Mouse (Mus musculus): ENCODE measurements around the gene Acot7.
A peak's percentile ranks its signal among the peaks of the same experiment; 100 is the strongest.

Acot7 gene

DNA sequence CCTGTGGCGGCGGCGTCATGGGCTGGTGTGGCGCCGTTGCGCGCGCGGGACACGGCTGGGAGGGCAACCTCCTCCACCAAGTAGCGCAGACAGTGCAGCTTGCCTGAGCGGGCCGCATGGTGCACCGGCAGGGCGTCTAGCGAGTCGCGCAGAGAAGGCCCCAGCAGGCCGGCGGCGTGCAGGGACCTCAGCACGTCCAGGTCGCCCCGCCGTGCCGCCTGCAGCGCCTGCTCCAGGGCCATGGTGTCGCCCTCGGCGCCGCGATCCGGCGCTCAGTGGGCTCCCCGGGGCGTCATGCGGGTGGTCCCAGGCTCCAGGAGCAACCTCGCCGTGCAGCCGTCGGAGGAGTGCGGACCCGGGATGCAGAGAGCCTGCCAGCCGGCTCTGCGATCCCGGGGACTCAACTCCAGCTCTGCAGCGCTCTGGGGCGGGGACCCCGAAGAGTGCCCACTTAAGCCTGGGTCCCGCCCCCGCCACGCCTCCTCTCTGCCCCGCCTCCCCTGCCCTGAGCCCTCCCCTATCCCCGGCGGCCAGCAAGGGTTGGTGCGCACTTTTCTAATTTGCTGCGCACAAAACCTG lies 25.9 kb upstream of the Acot7 start, which contains the start of gene Espn:
TSS of gene Espn (minus strand) at position 406 of the 579 bp plus-strand sequence.
- peak; percentile 85 for DNase-seq (ENCODE audit: low spot score)

DNA sequence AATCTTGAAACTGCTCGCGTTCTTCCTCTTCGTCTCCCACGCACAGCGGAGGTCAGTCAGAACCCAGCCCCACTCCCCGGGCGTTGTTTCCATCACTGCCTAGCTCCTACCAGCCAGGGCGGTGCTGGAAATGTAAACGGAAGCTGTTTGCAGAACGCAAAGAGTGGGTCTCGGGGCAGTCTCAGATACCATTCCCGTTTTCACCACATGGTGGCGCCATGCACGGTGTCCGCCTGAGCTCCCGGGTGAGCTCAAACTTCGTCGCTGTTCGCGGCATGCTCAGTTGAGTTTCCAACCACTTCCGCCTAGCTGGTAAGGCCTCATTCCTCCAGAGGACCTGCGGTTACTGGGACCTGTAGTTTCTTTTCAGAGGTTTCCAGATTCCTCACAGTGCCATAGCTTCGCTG lies 24.2 kb upstream of the Acot7 start:
- DNase-seq (ENCODE audit: low spot score) = peak; percentile 73

DNA sequence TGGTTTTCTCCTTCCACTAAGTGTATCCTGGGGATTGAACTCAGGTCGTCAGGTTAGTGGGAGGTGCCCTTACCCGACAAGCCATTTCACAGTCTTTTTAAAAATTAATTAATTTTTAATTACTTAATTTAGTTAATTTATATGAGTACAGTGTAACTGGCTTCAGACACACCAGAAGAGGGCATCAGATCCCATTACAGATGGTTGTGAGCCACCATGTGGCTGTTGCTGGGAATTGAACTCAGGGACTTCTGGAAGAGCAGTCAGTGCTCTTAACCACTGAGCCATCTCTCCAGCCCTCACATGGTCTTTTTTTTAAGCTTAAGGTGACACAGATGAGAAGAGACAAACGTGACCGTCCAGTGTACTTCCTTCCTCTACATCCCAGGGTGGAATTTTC lies 22.9 kb upstream of the Acot7 start:
- no peak for DNase-seq (ENCODE audit: low spot score)

DNA sequence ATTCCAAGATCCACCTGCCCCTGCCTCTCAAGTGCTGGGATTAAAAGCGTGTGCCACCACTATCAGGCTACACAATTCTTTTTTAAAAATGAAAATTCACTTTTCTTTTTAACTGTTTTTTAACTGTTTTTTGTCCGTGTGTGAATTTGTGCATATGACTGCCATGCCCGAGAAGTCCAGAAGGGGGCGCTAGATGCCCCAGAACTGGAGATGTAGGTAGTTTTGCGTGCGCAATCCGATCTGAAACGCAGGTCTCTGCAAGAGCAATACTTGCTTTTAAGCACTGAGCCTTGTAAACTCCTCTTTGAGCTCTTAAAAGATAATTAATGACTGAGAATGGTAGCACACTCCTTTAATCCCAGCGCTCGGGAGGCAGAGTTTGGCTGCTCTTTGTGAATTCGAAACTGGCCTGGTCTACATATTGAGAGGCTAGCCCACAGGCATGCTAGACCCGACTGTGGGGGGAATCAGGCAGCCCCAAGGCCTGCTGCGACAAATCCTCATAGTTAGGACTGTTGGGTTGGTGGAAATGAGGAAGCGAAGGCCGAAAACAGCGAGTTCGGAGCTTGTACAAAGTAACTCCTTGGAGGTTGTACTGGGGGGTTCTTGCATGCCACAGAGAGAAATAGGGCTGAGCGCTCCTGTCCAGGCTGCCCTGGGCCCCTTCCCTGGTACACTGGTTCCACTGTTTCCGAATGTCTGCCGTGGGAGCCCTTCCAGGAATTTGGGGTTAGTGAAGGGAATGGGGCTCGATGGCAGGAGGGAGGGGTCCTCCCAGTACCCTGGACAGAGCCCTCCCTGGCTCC lies 20.0 kb upstream of the Acot7 start:
- no peak for DNase-seq (ENCODE audit: low spot score)

DNA sequence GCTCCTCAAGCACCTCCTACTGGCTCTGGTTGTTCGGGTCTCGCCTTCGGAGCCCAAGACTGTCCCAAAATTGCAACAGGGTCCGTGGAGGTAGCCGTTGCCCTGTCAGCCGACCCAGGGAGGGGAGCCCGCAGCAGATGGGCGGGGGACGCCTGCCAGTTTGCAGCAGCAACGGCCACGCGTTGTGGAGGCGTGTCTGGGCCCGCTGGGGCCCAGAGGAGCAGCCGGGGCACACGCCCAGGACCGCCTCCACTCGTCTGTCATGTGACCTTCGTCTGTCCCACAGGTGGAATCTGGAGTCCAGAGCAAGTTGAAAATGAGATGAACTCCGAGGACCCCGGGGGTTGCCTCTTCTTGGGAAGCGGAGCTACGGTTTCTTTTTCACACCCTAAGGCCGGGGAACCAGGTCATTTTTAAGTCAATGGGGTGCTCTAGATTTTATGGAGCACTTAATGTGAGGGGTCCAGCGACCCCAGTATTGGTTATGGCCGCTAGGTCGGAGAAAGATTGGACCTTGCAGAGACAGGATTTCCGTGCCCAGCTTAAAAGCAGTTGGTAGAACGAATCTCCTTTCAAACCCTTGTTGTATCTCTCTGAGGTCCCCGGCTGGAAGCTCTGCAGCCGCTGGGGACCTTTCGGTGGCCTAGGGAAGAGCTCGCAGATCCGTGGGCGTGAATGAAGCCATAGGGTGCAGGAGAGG lies 19.2 kb upstream of the Acot7 start, which contains the start of gene Hes2:
TSS of gene Hes2 (plus strand) at position 283 of the 700 bp plus-strand sequence.
- no peak for DNase-seq (ENCODE audit: low spot score)

DNA sequence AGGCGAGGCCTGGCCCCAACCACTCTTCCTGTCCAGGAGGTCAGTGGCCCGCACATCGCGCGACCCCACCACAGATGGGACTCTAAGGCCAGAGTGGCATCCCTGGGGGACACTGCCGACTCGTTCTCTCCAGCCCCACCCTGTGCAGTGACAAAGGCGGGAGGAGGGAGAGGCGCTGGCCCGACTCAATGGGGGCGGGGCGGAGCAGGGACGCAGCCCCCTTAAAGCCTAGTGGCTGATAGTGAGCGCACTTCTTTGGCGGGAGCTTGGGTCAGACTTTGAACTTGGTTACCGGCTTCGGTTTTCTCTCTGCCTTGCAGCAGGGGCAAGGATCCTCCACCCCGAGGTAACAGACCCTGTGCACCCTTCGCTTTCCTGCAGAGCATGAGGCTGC lies 18.7 kb upstream of the Acot7 start:
- DNase-seq (ENCODE audit: low spot score) = no peak

DNA sequence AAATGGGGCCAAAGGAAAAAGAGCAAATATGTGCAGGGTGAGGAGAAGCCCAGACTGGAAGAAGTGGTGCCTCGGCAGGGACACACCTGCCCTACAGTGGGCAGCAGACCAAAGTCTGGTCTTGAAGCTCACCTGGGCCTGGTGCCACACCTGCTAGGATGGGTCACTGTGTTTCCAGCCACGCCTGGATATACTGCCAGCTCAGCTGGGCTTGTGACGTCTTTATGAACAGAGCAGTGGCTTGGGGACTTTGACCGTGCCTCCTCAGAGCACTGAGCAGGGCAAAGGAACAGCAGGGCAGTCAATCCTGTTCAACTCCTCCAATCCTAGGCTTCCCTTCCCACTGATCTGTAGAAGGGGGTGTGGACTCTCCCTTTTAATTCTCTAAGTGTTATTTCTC lies 17.2 kb upstream of the Acot7 start:
- DNase-seq (ENCODE audit: low spot score) = no peak

DNA sequence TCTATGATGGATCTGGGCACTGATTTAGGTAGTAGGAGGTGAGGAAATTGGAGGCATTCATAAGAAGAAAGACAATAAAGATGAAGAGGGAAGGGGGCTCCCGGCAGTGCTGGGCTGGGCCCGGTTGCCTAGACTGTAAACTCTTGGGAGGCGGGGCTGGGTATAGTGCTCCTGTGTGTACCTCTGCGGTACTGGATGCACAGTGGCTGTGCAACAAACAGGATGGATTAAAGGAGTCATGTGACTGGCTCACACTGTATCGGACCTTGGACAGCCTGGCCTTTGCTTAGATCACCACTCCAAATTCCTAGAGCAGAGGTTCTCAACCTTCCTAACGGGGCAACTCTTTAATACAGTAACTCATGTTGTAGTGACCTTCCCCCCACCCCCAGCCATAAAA lies 16.3 kb upstream of the Acot7 start:
- no peak for DNase-seq (ENCODE audit: low spot score)

DNA sequence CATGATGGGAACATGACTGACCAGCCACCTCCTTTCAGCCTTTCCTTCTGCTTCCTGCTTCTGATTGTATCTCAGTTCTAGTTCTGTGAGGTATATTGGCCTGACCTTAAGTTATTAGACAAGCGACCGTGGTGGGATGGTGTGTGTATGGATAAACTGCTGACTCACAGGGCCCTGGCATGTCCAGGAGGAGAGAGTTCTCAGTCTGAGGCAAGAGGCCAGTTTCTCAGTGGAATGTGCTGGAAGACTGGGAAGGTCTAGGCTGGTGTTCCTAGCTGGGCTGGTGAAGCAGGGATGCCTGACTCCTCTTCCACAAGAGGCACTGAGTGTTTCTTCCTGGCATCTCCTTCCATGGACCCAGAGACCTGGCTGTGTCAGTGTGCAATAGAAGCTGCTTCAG lies 15.2 kb upstream of the Acot7 start:
- DNase-seq (ENCODE audit: low spot score) = no peak

DNA sequence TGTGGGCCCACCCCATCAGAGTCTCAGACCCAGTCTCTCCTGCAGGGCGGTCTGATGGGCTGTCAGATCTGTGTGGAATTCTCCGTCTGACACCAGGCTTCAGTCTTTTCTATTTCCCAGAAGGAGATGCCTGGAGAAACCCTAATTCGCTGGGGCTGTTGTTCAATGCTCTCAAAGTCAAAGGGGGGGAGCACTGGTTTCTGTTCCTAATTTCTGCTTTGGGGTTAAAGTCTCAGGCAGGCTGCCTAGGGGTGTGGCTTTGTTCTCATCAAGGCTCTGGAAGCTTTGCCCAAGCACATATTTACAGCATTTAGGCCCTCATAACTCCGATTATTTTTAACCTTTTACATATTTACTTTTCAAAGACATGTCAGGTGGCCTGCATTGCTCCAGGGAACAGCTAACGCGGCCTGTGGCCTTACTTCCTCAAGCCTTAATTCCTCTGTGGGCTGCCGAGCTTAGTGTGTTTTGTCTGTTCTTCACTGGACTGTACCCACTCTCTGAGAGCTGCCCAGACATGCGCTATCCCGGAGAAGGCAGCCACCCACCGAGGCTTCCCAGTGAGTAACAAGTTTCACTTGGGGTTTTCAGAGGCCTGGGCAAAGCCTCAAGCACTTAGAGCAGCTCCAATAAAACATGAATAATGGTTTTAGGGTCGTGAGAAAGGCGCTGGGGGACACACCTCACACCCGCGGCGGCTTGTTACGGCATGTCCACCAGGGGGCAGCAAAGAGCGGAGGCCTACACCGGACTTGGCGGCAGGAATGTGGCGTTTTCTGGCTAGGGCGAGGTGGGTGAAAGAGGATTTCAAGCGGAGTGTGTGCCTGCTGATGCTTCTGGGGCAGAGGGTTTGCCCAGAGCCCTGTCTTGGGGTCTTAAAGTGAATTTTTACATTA lies 12.7 kb upstream of the Acot7 start:
- DNase-seq (ENCODE audit: low spot score) = no peak

DNA sequence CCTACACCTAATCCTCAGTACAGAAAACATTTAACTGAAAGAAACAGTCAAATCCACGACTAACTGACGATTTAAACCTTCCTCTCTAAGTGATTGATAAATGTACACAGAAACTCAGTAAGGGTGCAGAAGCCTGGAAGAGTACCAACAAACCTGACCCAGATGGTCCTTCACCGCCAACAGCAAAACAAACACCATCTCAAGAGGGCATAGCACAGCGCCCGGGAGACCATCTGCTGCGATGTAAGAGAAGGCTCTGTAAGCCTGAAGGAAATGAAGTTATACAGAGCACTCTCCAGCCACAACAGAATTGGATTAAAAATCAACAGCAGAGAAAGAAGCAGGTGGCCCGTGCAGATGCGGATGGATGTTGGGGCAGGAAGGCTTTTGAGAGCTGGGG lies 9.9 kb upstream of the Acot7 start:
- DNase-seq (ENCODE audit: low spot score) = no peak

DNA sequence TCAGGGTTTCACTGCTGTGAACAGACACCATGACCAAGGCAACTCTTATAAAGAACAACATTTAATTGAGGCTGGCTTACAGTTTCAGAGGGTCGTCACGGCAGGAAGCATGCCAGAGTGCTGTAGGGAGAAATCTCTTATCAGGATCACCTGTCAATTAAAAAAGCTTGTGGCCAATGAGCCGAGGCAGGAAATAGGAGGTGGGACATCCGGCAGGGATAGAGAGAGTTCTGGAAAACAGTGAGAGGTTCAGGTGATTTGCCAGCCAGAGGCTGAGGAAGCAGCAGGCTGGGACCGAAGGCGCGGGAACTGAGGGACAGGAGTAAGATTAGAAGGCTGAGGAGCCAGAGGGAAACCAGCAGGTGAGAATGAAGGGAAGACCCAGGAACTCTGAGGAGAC lies 8.8 kb upstream of the Acot7 start:
- DNase-seq (ENCODE audit: low spot score) = no peak

DNA sequence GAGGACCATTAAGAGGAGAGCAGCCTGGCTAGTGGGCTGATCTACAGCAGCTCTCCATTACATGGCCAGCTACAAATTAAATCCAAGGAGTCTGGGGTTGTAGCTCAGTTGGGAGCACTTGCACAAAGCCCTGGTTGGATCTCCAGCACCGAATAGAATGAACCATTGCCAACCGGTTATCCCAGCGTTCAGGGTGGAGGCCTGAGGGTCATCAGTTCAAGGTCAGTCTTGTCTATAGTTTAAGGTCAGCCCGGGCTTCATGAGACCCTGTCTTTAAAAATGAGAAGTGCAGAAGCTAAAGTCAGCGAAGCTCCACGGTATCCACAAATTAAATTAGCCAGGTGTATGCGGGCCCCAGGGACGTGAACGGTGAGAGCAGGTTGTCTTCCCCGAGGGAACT lies 7.6 kb upstream of the Acot7 start:
- DNase-seq (ENCODE audit: low spot score) = no peak

DNA sequence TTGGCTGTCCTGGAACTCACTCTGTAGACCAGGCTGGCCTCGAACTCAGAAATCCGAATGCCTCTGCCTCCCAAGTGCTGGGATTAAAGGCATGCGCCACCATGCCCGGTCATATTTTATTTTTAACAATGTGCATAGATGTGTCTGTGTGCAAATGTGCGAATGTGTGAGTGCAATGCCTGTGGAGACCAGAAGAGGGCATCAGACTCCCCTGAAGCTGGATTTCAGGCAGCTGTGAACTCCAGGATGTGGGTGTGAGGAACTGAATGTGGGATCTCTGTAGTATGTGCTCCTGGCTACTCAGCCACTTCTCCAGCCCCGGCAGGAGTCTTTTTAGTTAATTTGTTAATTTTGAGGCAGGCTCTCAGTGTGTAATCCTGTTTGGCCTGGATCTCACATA lies 6.4 kb upstream of the Acot7 start:
- DNase-seq (ENCODE audit: low spot score) = no peak

DNA sequence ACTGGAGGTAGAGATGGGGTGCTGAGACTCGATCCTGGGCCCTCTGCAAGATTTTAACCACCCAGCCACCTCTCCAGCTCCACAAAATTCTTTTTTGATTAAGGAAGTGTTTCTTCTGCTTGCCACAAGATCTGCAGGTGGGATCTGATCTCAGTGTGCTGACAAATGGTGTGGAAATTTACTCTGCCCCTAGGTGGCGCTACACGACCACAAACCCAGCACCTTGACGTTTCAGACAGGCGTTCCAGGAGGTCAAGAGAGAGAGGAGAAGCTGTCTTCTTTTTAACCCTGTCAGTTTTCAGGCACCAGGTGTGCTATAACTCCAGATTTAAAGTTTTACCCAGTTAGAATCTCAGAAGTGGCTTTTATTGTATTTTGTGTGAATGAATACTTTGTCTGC lies 4.9 kb upstream of the Acot7 start:
- DNase-seq (ENCODE audit: low spot score) = peak; percentile 72

DNA sequence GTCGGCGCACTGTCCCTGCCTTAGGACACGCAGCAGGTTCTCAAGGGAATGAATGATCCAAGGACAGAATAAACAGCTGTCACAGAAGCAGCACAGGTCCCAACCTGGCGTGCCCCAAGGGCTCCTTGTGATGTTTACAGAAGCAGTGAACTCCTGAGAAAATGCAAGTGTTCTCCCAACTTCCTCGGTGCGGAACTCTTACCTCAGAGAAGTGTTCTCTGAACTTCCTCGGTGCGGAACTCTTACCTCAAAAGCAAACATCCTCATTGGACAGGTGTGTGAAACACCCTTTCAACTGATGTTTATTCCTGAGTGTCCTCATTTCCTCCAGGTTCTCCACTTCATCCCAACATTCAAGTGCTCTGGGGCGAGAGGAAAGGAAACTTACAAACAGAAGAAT lies 4.0 kb upstream of the Acot7 start:
- no peak for DNase-seq (ENCODE audit: low spot score)

DNA sequence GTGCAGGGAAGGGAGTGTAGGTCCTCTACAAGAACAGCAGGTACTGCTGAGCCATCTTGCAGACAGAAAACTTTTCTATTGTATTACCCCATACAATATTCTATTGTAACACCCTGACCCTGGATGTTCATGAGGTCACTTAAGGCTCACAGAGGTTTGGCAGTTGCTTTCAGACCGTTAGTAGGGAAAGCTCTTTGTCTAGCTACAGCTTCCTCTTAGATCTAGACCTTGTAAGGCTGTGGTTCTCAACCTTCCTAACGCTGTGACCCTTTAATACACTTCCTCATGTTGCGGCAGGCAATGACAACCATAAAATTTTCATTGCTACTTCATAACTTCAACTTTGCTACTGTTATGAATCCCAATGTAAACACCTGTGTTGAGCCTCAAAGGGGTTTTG lies 1.3 kb upstream of the Acot7 start:
- DNase-seq (ENCODE audit: low spot score) = no peak

DNA sequence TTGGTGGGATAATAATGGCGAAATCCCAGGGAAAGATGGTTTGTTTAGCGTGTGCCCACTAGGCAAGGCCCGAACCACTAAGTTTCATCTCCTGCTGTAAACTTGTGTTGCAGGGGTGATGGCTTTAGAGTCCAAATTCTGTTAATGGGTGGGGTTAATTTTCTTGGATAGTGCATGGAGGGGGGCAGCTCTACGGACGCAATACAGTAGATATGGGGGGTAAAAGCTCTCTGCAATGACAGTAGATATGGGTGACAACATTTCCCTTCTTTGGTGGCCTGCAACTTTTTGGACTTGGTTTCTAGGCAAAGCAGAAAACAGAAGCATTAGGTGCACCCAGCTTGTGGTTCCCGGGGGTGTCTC lies 779 bp upstream of the Acot7 start:
- no peak for DNase-seq (ENCODE audit: low spot score)

DNA sequence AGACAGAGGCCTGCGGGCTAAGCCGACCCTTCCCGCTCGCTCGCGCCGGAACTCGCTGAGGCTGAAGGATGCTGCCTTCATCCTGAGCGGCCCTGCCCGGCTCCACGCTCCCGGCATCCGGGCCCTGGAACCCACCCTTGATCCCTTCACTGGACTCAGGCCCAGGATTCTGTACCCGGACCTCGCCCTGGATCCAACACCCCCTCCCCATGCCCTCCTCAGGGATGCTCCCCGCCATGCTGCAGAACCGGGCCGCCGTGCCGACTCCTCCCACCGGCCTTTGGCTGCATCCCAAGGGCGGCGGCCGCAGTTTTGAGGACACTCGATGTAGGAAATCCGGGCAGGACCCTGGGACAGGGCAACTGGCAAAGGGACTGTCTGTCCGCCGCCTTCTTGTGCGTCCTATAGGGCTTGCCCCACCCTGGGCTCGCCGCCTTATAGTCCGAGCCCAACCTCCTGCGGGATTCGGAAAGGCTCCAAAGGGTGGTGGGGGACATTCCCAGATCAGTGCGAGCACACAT lies 470 bp downstream of the Acot7 start:
- no peak for DNase-seq (ENCODE audit: low spot score)

DNA sequence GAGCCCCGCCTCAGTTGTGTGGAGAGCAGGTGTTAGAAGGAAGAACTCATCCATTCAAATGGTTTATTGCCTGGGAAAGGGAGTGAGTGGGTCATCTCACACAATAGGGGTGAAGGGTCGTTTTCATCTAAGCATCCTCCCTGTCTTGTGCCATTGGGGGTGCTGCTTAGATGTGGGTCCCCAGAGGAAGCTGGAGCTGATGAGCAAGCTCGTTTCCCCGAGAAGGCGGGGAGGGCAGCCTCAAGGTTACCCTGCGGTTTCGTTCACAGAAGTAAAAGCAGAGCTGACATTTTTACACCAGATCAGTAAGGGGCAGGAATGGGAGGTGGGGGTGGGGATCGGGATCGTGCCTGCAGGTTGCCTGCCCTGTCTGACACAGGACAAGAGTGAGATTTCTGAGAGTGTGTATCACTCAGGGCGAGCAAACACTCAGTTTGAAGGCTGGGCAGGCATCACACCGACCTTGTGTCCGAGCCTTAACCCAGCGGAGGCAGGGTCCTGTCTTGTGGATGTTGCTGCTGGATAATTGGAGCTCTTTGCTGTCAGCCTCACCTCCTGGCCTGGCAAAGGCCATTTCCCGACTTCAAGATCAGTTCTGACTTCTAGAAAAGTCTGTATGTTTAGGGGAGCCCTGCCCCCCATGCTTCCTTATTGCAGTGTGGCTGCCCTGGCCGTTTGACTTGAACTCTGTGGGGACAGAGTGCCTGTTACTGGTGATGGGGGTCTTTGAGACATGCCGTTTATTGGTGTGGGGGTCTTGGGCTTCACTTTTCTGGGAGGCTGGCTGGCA lies 1.2 kb downstream of the Acot7 start:
- no peak for DNase-seq (ENCODE audit: low spot score)

DNA sequence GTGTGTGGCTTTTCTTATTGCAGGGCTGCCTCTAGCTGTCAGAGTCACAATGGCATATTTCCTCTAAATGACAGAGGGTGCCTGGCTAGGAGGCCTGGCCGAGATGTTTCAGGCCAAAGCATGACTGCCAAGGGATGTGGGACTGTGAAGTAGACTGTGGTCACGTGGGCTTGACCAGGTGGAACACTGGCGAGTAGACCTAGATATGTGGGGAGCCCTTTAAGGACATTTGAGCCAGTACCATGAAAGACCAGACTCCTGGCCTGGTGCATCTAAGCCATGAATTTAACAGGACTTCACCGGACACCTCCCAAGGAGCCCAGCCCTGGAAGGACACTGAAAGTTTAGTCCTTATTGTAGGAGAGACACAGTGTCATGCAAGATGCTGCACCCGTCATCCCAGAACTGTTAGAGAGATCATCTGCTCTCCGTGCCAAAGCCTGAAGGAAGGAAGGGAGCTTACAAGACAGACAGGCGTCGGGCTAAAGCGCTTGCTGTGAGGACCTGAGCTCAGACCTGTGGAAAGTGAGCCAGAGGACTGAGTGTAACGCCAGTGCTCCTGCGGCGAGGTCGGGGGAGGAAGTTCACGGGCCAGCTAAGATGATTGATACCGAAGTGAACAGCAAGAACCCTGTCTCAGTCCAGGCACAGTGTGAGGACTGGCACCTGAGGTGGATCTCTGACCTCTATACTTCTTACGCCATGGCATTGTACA lies 2.2 kb downstream of the Acot7 start:
- no peak for DNase-seq (ENCODE audit: low spot score)

All from yolk sac, embryonic 10.5 days (tissue).